Comparison of ENCODE assay signal across 21 mouse cellular contexts in the genomic region with DNA sequence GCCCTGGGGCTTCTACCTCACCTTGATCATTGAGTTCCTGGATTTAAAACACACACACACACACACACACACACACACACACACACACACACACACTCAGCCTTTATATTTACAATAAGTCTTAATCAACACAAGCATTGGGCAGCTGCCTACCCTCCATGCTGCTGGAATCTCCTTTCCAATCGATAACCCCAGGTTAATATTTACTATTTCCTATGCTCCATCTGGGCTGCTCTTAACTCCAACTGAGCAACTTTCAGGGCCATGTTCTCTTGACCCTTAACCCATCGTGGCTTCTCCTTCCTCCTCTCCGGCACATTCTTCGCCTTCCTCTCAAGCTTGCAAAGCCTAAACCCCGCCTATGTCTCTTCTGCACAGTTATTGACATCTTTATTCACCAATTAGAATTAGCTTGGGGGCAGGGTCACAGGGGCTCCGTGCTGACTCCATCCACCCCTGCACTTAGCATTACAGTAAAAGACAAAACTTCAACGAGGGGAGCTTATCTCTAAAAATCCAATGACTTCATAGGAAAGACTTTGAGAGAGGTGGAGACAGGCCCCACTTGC. TPM values are rescaled to one million over a fixed set of nuclear protein-coding genes. Genes with fewer than 3 reads are reported as not detected.
DNase-seq lines count a peak whose midpoint lies in the region; ATAC-seq and TF ChIP-seq lines count a peak whose summit lies in the region.
"Had no signal": no experiment of that assay in that cellular context is flagged by ENCODE, and none has a peak within 500 bp of the region (broad histone marks: within the 10 kb centered on the region; RNA-seq: fewer than 3 reads in every experiment).

No protein-coding gene starts in this region.

- no peak overlapping the region for H3K27ac ChIP-seq in stomach, embryonic 14.5 days (ENCODE audit: low read length)
- H3K27ac ChIP-seq in stomach, postnatal 0 days (replicated peaks) = no peak overlapping the region
- H3K27ac ChIP-seq in liver, embryonic 12.5 days = no peak overlapping the region
- H3K27ac ChIP-seq in liver, embryonic 16.5 days (ENCODE audit: low read length) = no peak overlapping the region
- H3K27ac ChIP-seq: embryonic facial prominence, embryonic 15.5 days; forebrain, embryonic 10.5 days; gastrocnemius, adult 2 months; heart, embryonic 13.5 days had no signal

- no peaks in the 10 kb centered on the region for H3K36me3 ChIP-seq in stomach, embryonic 14.5 days (ENCODE audit: control insufficient read depth, insufficient read depth, low read length)
- no peaks in the 10 kb centered on the region for H3K36me3 ChIP-seq in stomach, postnatal 0 days (ENCODE audit: control insufficient read depth, insufficient read depth, low read length)
- no peaks in the 10 kb centered on the region for H3K36me3 ChIP-seq in liver, embryonic 12.5 days
- no peaks in the 10 kb centered on the region for H3K36me3 ChIP-seq in liver, embryonic 16.5 days (ENCODE audit: control insufficient read depth, insufficient read depth)
- H3K36me3 ChIP-seq: embryonic facial prominence, embryonic 15.5 days; forebrain, embryonic 10.5 days; heart, embryonic 13.5 days had no signal

- peak; percentile 67; the same call in 1 of the 2 replicates for ATAC-seq in stomach, embryonic 14.5 days (ENCODE audit: insufficient number of reproducible peaks, insufficient read depth, low FRiP score, low read depth)
- ATAC-seq in stomach, postnatal 0 days (ENCODE audit: low FRiP score, low TSS enrichment) = no peak
- ATAC-seq in liver, embryonic 12.5 days = peak; percentile 63
- ATAC-seq in liver, embryonic 16.5 days (ENCODE audit: low read depth) = peak; percentile 82
- no peak for ATAC-seq in granulocyte monocyte progenitor cell, adult 5-6 weeks (replicated peaks; ENCODE audit: poor library complexity, severe bottlenecking)
- ATAC-seq: forebrain, embryonic 14.5 days had no signal

- no peaks in the 10 kb centered on the region for H3K4me1 ChIP-seq in stomach, embryonic 14.5 days (ENCODE audit: control insufficient read depth, insufficient read depth, low read length)
- no peaks in the 10 kb centered on the region for H3K4me1 ChIP-seq in stomach, postnatal 0 days (replicated peaks; ENCODE audit: control insufficient read depth, insufficient read depth)
- H3K4me1 ChIP-seq in liver, embryonic 12.5 days = no peaks in the 10 kb centered on the region
- no peaks in the 10 kb centered on the region for H3K4me1 ChIP-seq in liver, embryonic 16.5 days (ENCODE audit: control insufficient read depth, low read depth, low read length)
- H3K4me1 ChIP-seq: embryonic facial prominence, embryonic 15.5 days; forebrain, embryonic 10.5 days; heart, embryonic 13.5 days had no signal

- H3K4me2 ChIP-seq in stomach, embryonic 14.5 days (replicated peaks; ENCODE audit: low read depth, low read length) = no peak overlapping the region
- no peak overlapping the region for H3K4me2 ChIP-seq in stomach, postnatal 0 days (replicated peaks; ENCODE audit: low read depth)
- no peak overlapping the region for H3K4me2 ChIP-seq in liver, embryonic 12.5 days
- H3K4me2 ChIP-seq in liver, embryonic 16.5 days (ENCODE audit: low read depth, low read length) = no peak overlapping the region
- H3K4me2 ChIP-seq: embryonic facial prominence, embryonic 15.5 days; heart, embryonic 13.5 days had no signal

- no peak overlapping the region for H3K4me3 ChIP-seq in stomach, embryonic 14.5 days (ENCODE audit: low read depth, low read length)
- H3K4me3 ChIP-seq in stomach, postnatal 0 days (ENCODE audit: low read depth, low read length) = no peak overlapping the region
- no peak overlapping the region for H3K4me3 ChIP-seq in liver, embryonic 12.5 days
- H3K4me3 ChIP-seq in liver, embryonic 16.5 days (ENCODE audit: low read depth, low read length) = no peak overlapping the region
- H3K4me3 ChIP-seq: embryonic facial prominence, embryonic 15.5 days; erythroblast, embryonic 14.5 days; forebrain, embryonic 10.5 days; gastrocnemius, adult 2 months; heart, embryonic 13.5 days had no signal

- TF ChIP-seq CTCF in stomach, postnatal 0 days (IDR thresholded peaks at IDR 0.05; ENCODE audit: low read depth) = no peak

- H3K9ac ChIP-seq in stomach, embryonic 14.5 days (replicated peaks; ENCODE audit: low read depth, low read length) = no peak overlapping the region
- H3K9ac ChIP-seq in stomach, postnatal 0 days (ENCODE audit: low read length) = no peak overlapping the region
- no peak overlapping the region for H3K9ac ChIP-seq in liver, embryonic 12.5 days
- H3K9ac ChIP-seq in liver, embryonic 16.5 days (ENCODE audit: low read depth, low read length) = no peak overlapping the region
- H3K9ac ChIP-seq: embryonic facial prominence, embryonic 15.5 days; heart, embryonic 13.5 days had no signal

- no peaks in the 10 kb centered on the region for H3K27me3 ChIP-seq in stomach, embryonic 14.5 days (ENCODE audit: control insufficient read depth, insufficient read depth, low read length)
- no peaks in the 10 kb centered on the region for H3K27me3 ChIP-seq in stomach, postnatal 0 days (ENCODE audit: control insufficient read depth, insufficient read depth, low read length)
- H3K27me3 ChIP-seq in liver, embryonic 12.5 days (replicated peaks) = no peaks in the 10 kb centered on the region
- no peaks in the 10 kb centered on the region for H3K27me3 ChIP-seq in liver, embryonic 16.5 days (ENCODE audit: control insufficient read depth, insufficient read depth, low read depth, low read length)
- H3K27me3 ChIP-seq: embryonic facial prominence, embryonic 15.5 days; heart, embryonic 13.5 days had no signal

- WGBS in stomach, embryonic 14.5 days = 61% methylated on average over 7 of the region's 7 CpGs
- WGBS in stomach, postnatal 0 days = 57% methylated on average over 7 of the region's 7 CpGs
- WGBS in liver, embryonic 12.5 days (ENCODE audit: insufficient replicate concordance) = 36% methylated on average over 7 of the region's 7 CpGs
- 26% methylated on average over 7 of the region's 7 CpGs for WGBS in liver, embryonic 16.5 days (ENCODE audit: insufficient replicate concordance)

- DNase-seq in stomach, postnatal 0 days (ENCODE audit: low spot score) = no peak
- DNase-seq in yolk sac, embryonic 10.5 days (ENCODE audit: low spot score) = peak; percentile 73
- no peak for DNase-seq in cerebellum, adult 9-10 months
- DNase-seq in kidney, adult 18-20 months = no peak
- DNase-seq: adrenal gland, adult 2 months; adrenal gland, postnatal 25 days; cerebellum, adult 18-20 months; gastrocnemius, adult 2 months; gastrocnemius, postnatal 25 days; heart, adult 11 months; heart, postnatal 36 days had no signal

- no peak for TF ChIP-seq EP300 in stomach, postnatal 0 days (optimal IDR thresholded peaks at IDR 0.05)

- no peaks in the 10 kb centered on the region for H3K9me3 ChIP-seq in stomach, embryonic 14.5 days (ENCODE audit: control insufficient read depth, low read depth, low read length)
- no peaks in the 10 kb centered on the region for H3K9me3 ChIP-seq in stomach, postnatal 0 days (ENCODE audit: control insufficient read depth, low read length)
- no peaks in the 10 kb centered on the region for H3K9me3 ChIP-seq in liver, embryonic 12.5 days (replicated peaks)
- no peaks in the 10 kb centered on the region for H3K9me3 ChIP-seq in liver, embryonic 16.5 days (replicated peaks; ENCODE audit: control insufficient read depth, low read length)
- H3K9me3 ChIP-seq: embryonic facial prominence, embryonic 15.5 days; forebrain, embryonic 10.5 days; heart, embryonic 13.5 days had no signal

RNA-seq across cellular contexts. Expression of a gene that starts 51.6 kb away (rescaled TPM):
- polyA plus RNA-seq in stomach, embryonic 14.5 days (2014; fragmentation: Nextera tagmentation; extraction: Ambion mirVana) = 23.7 and 24.5 TPM in 2 replicates
- 2.8 and 3.2 TPM in 2 replicates for polyA plus RNA-seq in stomach, postnatal 0 days (2015; fragmentation: Nextera tagmentation; extraction: Ambion mirVana)
- polyA plus RNA-seq in liver, embryonic 12.5 days (2016; fragmentation: Nextera tagmentation; extraction: Ambion mirVana) = 0.14 and 0.45 TPM in 2 replicates
- 0.11 and 0.17 TPM in 2 replicates for polyA plus RNA-seq in liver, embryonic 16.5 days (2015; fragmentation: Nextera tagmentation; extraction: Ambion mirVana)
- not detected in 2 replicates for total RNA-seq in granulocyte monocyte progenitor cell, adult 5-6 weeks (2014; fragmentation: Nextera tagmentation)
- not detected in 2 replicates for total RNA-seq in granulocyte monocyte progenitor cell, adult 5-6 weeks (2017)
- total RNA-seq: adrenal gland, postnatal 25 days; ES-E14; gastrocnemius, postnatal 25 days had no signal
- polyA plus RNA-seq: adrenal gland, adult 2 months; erythroblast, embryonic 14.5 days; forebrain, embryonic 14.5 days had no signal

Comparison
In these comparisons a context has a peak if more than half of its experiments do, and no peak if none do; other contexts are left out.
1. ATAC-seq: peak in stomach, embryonic 14.5 days (single experiment), liver, embryonic 12.5 days (single experiment) and liver, embryonic 16.5 days (single experiment); none in stomach, postnatal 0 days (single experiment) and granulocyte monocyte progenitor cell, adult 5-6 weeks (single experiment).